Mouse (Mus musculus) 416B (cell line): ENCODE results near the gene Ostf1.
A peak's percentile ranks its signal among the peaks of the same experiment; 100 is the strongest.

Source experiments
- DNase-seq: peaks from one replicate; pipeline ENCODE4 v3.0.0; 2011; ENCODE audit warnings: low read depth

The Ostf1 gene

GRCm38 (mm10) chr19:18644084-18644483 lies 12.5 kb upstream of the Ostf1 start:
- peak; percentile 52 for DNase-seq

DNA sequence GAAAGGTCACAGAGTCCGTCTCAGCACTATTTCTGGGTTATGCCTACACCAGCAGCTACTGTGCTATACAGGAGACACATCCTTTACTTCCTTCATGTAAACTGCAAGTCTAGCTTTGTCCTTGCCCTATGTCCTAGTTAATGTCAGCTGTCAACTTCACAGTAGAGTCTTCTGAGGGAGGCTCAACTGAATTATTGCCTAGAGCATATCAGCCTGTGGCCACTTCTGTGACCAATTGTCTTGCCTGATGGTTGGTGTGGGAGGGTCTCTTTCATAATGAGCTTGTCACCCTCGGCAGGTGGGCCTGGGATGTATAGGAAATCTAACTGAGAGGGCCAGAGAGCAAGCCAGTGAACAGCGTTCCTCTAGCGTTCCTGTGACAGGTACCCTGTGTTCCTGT lies 11.8 kb upstream of the Ostf1 start:
- no peak for DNase-seq

DNA sequence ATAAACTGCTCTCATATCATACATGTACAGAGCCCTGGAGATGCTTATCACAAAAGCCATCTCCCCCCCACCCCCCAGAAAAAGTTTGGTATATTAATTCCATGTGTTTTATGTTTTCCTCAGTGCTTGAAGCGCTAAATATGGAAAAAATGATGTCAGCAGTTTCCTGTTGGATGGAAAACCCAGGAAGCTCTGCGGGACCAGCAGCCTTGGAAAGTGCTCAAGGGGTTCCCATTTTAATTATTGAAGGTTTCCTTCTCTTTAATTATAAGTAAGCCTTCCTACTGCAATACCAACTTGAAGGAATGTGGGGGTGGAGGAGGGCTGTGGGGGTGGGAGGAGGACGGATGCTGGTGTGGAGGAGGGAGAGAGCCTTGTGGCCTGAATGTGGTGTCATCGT lies 9.4 kb upstream of the Ostf1 start:
- DNase-seq = no peak

- DNase-seq = peak; percentile 22
Measured at GRCm38 (mm10) chr19:18639552-18639951, 7.9 kb upstream of the Ostf1 start.

DNA sequence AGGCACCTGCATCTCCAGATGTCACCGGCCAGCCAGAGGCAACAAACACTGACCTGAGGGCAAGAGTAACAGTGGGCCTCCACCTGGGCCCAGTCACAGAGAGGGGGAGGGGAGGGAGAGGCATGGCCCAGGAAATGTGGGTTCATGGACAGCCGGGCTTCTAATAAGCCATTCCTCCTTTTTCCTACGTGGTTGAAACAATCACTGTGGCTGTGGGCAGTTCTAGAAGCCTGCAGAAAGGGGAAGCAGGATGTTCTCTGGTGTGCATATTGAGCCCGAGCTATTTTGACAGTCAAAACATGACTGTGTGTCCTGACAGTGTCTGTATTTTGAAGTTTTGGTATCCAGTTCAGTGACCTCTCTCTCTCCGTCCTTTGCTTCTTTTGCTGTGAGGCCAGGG lies 7.3 kb upstream of the Ostf1 start:
- DNase-seq = no peak

DNA sequence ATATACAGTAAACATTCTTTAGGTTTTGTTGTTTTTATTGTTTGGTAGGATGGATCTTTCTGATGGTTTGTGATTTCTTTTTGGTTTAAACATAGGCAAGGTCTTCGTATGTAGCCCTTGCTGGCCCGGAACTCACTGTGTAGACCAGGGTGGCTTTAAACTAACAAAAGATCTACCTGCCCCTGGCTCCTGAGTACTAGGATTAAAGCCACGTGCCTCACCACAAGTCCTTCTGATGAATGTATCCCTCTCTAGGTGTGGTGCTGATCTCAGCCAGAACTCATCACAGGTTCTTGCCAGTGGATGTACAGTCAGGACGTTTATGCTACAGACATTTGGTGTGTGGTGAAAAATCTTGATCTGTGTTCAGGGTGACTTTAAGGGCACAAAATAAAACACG lies 6.3 kb upstream of the Ostf1 start:
- no peak for DNase-seq

DNA sequence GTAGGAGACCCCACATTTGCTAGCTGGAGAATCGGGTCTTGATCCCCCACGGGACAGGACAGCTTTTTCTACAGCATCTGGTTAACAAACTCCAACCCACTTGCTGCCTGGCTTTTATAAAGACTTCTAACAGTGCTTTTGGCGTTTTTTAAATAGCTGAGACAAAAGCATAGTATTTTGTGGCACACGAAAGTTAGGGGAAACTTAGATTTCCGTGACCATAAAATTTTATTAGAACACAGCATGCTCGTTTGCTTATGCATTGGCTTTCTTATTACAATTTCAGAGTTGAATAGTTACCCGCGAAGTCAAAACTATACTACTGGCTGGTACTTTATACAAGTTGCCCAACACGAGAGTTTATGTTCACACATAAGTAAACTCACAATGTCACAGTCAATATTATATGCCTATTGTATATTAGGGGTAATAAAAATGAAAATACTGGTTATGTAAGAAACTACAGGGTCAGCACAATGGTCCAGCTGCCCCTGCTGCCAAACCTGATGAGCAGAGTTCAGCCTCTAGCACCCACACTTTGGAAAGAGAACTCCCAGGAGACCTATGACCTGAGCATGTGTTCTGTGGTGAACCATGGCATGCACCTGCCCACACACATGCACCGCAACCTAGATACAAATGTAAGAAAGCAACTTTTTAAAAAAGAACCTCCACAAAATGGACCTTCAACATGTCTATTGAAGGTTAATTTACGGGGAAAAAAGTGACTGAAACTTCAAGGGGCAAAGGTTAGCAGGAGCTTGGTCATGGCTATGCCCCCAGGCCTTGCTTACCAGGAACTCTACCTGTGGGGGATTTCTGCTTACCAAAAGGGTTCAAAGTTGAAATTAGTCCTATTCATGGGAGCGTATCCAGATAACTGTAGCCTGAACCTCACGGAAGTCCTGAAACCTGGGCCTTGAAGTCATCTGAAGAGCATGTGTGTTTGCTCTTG lies 885 bp upstream of the Ostf1 start:
- DNase-seq = no peak

GRCm38 (mm10) chr19:18631161-18631643 lies 421 bp downstream of the Ostf1 start:
- DNase-seq = peak; percentile 77

GRCm38 (mm10) chr19:18630221-18631119 lies 1.2 kb downstream of the Ostf1 start:
- DNase-seq = peak; percentile 89

- no peak for DNase-seq
Measured at GRCm38 (mm10) chr19:18629589-18629988, 2.0 kb downstream of the Ostf1 start.

- no peak for DNase-seq
Measured at GRCm38 (mm10) chr19:18623894-18624293, 7.7 kb downstream of the Ostf1 start.

DNA sequence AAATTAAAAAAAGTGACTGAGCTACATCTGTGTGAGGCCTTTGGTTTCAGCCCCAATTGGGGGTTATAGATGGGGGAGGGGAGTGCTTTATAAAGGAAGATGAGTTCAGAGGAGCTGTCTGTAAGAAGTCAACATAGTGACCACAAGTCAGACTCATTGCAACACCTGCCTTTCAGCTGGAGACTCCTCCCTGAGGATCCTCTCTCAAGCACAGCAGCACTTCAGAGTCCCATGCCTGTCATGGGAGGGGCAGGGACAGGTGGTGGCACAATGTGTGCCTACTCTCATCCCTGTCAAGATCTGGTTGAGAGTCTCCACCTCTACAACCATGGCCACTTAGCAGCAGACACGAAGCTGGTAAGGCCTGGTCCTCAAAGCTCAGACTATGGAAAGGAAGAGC lies 11.9 kb downstream of the Ostf1 start:
- DNase-seq = peak; percentile 53

DNA sequence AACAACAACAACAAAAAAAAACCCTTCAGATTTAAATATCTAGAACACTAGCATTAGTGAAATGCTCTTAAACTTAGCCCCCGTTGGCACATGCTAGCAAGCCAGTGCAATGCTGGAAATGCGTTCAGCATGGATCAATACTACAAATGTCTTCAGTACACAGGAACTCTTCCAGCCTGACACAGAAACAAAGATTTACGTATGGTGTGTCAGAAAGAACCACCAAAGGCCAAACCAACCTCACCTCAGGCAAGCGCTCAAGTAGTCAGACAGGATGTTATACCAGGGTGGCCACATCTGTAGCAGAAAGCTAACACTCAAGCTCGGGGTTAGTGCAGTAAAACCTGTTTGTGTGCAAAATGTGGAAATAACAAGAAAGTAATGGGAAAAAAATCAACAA lies 12.6 kb downstream of the Ostf1 start:
- DNase-seq = peak; percentile 49

GRCm38 (mm10) chr19:18617504-18617903 lies 14.1 kb downstream of the Ostf1 start:
- no peak for DNase-seq

GRCm38 (mm10) chr19:18615680-18616240 lies 15.9 kb downstream of the Ostf1 start:
- no peak for DNase-seq

DNA sequence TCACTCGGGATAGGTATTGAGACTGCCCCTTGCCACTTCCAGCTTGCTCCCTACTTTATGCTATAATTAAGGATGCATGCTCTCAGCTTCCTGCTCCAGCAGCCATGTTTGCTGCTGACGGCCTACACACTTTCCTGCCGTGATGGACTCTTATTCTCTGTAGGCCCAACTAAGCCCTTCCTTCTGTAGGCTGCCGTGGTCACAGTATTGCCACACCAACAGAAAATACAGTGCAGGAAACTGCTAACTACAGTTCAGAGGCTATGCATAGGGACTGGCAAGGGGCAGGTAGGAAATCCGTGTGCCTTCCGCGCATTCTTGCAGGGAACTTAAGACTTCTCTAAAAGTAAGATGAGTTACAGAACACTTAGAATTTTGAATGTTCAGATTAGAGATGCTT lies 17.3 kb downstream of the Ostf1 start:
- DNase-seq = peak; percentile 35

GRCm38 (mm10) chr19:18608975-18609374 lies 22.6 kb downstream of the Ostf1 start:
- no peak for DNase-seq

DNA sequence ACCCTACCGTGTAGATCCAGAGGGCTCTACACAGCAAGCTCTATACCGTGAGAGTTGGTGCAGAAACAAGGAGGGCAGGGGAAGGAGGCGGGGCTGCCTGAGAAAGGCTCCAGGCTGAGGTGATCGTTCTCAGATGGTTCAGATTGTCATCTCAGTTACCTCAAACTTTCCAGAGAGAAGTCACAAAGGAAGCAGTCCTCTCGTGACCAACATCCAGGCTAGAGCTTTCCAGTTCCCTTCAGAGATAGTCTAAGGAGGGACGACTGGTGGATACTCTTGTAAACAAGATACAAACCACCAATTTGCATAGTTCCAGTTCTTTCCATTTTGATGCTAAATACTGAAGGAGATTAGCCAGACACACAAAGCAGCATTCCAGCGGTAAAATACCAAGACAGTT lies 23.7 kb downstream of the Ostf1 start:
- DNase-seq = no peak

DNA sequence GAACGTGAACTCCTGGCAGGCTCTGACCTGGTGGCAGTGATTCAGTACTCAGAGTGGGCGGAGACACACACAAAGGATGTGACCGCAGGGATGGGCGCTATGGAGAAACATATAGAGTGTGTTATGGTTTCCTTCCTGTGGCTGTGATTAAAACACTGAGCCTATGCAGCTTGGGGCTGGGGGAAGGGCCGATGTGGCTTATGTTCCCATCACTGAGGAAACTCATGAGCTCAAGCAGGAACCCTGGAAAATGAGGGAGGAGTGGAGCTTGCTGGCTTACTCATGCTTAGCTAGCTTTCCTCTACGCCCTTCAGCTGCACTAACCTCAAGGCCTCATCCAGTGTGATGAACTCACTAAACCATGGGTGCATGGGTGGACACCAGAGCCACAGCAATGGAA lies 28.6 kb downstream of the Ostf1 start:
- peak; percentile 74 for DNase-seq

GRCm38 (mm10) chr19:18600611-18601010 lies 31.0 kb downstream of the Ostf1 start:
- DNase-seq = no peak

- DNase-seq = no peak
Measured at GRCm38 (mm10) chr19:18599650-18600049, 32.0 kb downstream of the Ostf1 start.

GRCm38 (mm10) chr19:18599051-18599450 lies 32.6 kb downstream of the Ostf1 start:
- DNase-seq = no peak
